In genomic region chr14:104465483-104466235, GRCm38 (mm10) we compare ENCODE assay signal across 8 mouse cellular contexts. TPM values are rescaled to one million over a fixed set of nuclear protein-coding genes. Genes with fewer than 3 reads are reported as not detected.
A peak's percentile ranks its signal among the peaks of the same experiment; 100 is the strongest.
DNase-seq lines count a peak whose midpoint lies in the region; ATAC-seq and TF ChIP-seq lines count a peak whose summit lies in the region.

No protein-coding gene starts in this region.

- H3K27me3 ChIP-seq in E14TG2a.4 (ENCODE audit: insufficient read depth, low read length), result peaks cover 71% of the 10 kb centered on the region
- H3K27me3 ChIP-seq in forebrain, embryonic 14.5 days (replicated peaks; ENCODE audit: control insufficient read depth, insufficient read depth, low read length), result peaks cover 83% of the 10 kb centered on the region
- H3K27me3 ChIP-seq in limb, embryonic 12.5 days, result peaks cover 87% of the 10 kb centered on the region
- H3K27me3 ChIP-seq in neural tube, embryonic 12.5 days (replicated peaks), result peaks cover 72% of the 10 kb centered on the region

- WGBS in forebrain, embryonic 14.5 days, result under 1% methylated on average over 61 of the region's 64 CpGs
- WGBS in limb, embryonic 12.5 days, result 1% methylated on average over 64 of the region's 64 CpGs
- under 1% methylated on average over 64 of the region's 64 CpGs for WGBS in neural tube, embryonic 12.5 days

- peak; percentile 32 for DNase-seq in CD4-positive, CD25-positive, alpha-beta regulatory T cell, adult 2 months (ENCODE audit: low read depth, low spot score)
- DNase-seq in forebrain, embryonic 14.5 days (ENCODE audit: low spot score), result peak; percentile 39
- DNase-seq in MN1 (ENCODE audit: low spot score), result no peak

- H3K4me2 ChIP-seq in forebrain, embryonic 14.5 days (ENCODE audit: low read length), result peak overlapping the region; percentile 89
- peak overlapping the region; percentile 52 for H3K4me2 ChIP-seq in limb, embryonic 12.5 days
- H3K4me2 ChIP-seq in neural tube, embryonic 12.5 days (replicated peaks), result peak overlapping the region; percentile 73

- H3K9ac ChIP-seq in forebrain, embryonic 14.5 days (ENCODE audit: low read length), result peak overlapping the region; percentile 35; the same call in 1 of the 2 replicates
- no peak overlapping the region for H3K9ac ChIP-seq in limb, embryonic 12.5 days (replicated peaks)
- H3K9ac ChIP-seq in neural tube, embryonic 12.5 days, result peak overlapping the region; percentile 67

- ATAC-seq in CD4-positive, CD25-positive, alpha-beta regulatory T cell, adult 4 months, result no peak
- ATAC-seq in forebrain, embryonic 14.5 days, result no peak
- ATAC-seq in limb, embryonic 12.5 days (ENCODE audit: insufficient number of reproducible peaks, insufficient read depth, low FRiP score, low TSS enrichment, low read depth), result no peak
- ATAC-seq in neural tube, embryonic 12.5 days (ENCODE audit: low FRiP score, low read depth), result no peak
- no peak for ATAC-seq in inflammation-experienced regulatory T-cells, adult 6 months

- H3K36me3 ChIP-seq in E14TG2a.4 (ENCODE audit: insufficient read depth, low read length), result no peaks in the 10 kb centered on the region
- H3K36me3 ChIP-seq in forebrain, embryonic 14.5 days (ENCODE audit: control insufficient read depth, insufficient read depth, low read length), result no peaks in the 10 kb centered on the region
- H3K36me3 ChIP-seq in limb, embryonic 12.5 days, result no peaks in the 10 kb centered on the region
- H3K36me3 ChIP-seq in neural tube, embryonic 12.5 days, result no peaks in the 10 kb centered on the region

- no peak for TF ChIP-seq CTCF in E14TG2a.4 (conservative IDR thresholded peaks at IDR 0.05; ENCODE audit: low read length)

- H3K4me1 ChIP-seq in E14TG2a.4 (replicated peaks; ENCODE audit: low read depth, low read length), result peaks cover 11% of the 10 kb centered on the region
- peaks cover 3% of the 10 kb centered on the region; the same call in 1 of the 2 replicates for H3K4me1 ChIP-seq in forebrain, embryonic 14.5 days (ENCODE audit: control insufficient read depth, insufficient read depth, low read length)
- H3K4me1 ChIP-seq in limb, embryonic 12.5 days (replicated peaks), result peaks cover 13% of the 10 kb centered on the region
- H3K4me1 ChIP-seq in neural tube, embryonic 12.5 days, result peaks cover 23% of the 10 kb centered on the region

- H3K4me3 ChIP-seq in E14TG2a.4 (replicated peaks; ENCODE audit: low read length), result peak overlapping the region; percentile 65
- peak overlapping the region; percentile 31 for H3K4me3 ChIP-seq in forebrain, embryonic 14.5 days (ENCODE audit: low read depth, low read length)
- peak overlapping the region; percentile 30 for H3K4me3 ChIP-seq in limb, embryonic 12.5 days (replicated peaks)
- H3K4me3 ChIP-seq in neural tube, embryonic 12.5 days, result peak overlapping the region; percentile 63

- no peak overlapping the region for H3K27ac ChIP-seq in forebrain, embryonic 14.5 days (ENCODE audit: low read depth, low read length)
- H3K27ac ChIP-seq in limb, embryonic 12.5 days, result no peak overlapping the region
- 0 out of 2 replicates have a peak overlapping the region, but pooled peaks have one; percentile 6 for H3K27ac ChIP-seq in neural tube, embryonic 12.5 days

- H3K9me3 ChIP-seq in E14TG2a.4 (ENCODE audit: low read length), result no peaks in the 10 kb centered on the region; the same call in 1 of the 2 replicates
- H3K9me3 ChIP-seq in forebrain, embryonic 14.5 days (replicated peaks; ENCODE audit: control insufficient read depth, low read length), result no peaks in the 10 kb centered on the region
- no peaks in the 10 kb centered on the region for H3K9me3 ChIP-seq in limb, embryonic 12.5 days
- no peaks in the 10 kb centered on the region for H3K9me3 ChIP-seq in neural tube, embryonic 12.5 days

RNA-seq across cellular contexts. Expression of gene Pou4f1, which starts 2.1 kb away (rescaled TPM):
- 1 to 10 TPM; 1.1 to 1.7 TPM for polyA plus RNA-seq in CD4-positive, CD25-positive, alpha-beta regulatory T cell, adult 4 months (2017; shearing (Covaris generic))
- 1.4 and 3.0 TPM in 2 replicates for polyA plus RNA-seq in forebrain, embryonic 14.5 days (2014; fragmentation: Nextera tagmentation; extraction: Ambion mirVana)
- polyA plus RNA-seq in limb, embryonic 12.5 days (2016; fragmentation: Nextera tagmentation; extraction: Ambion mirVana), result 0.63 and 0.93 TPM in 2 replicates
- polyA plus RNA-seq in neural tube, embryonic 12.5 days (2016; fragmentation: Nextera tagmentation; extraction: Ambion mirVana), result 116 and 145 TPM in 2 replicates
- polyA plus RNA-seq in inflammation-experienced regulatory T-cells, adult 6 months (2017; shearing (Covaris generic)), result 1 to 10 TPM in 2 of 3 experiments, under 1 TPM in 1; 0.71 to 2.5 (median 2.2) TPM

RNA-seq across cellular contexts. Expression of gene Rnf219, which starts 56.8 kb away (rescaled TPM):
- polyA plus RNA-seq in CD4-positive, CD25-positive, alpha-beta regulatory T cell, adult 4 months (2017; shearing (Covaris generic)), result 10 to 100 TPM; 23.4 to 30.1 TPM
- polyA plus RNA-seq in forebrain, embryonic 14.5 days (2014; fragmentation: Nextera tagmentation; extraction: Ambion mirVana), result 26.6 and 30.8 TPM in 2 replicates
- 45.8 TPM in 2 replicates for polyA plus RNA-seq in limb, embryonic 12.5 days (2016; fragmentation: Nextera tagmentation; extraction: Ambion mirVana)
- polyA plus RNA-seq in neural tube, embryonic 12.5 days (2016; fragmentation: Nextera tagmentation; extraction: Ambion mirVana), result 36.8 and 37.1 TPM in 2 replicates
- 10 to 100 TPM; 21.3 to 24.4 (median 22.0) TPM for polyA plus RNA-seq in inflammation-experienced regulatory T-cells, adult 6 months (2017; shearing (Covaris generic))

Comparison
In these comparisons a context has a peak if more than half of its experiments do, and no peak if none do; other contexts are left out.
1. RNA of gene Pou4f1, which starts 2.1 kb away (polyA plus RNA-seq): 116 to 145 TPM in neural tube, embryonic 12.5 days; 0.71 to 2.5 TPM in inflammation-experienced regulatory T-cells, adult 6 months, 1.1 to 1.7 TPM in CD4-positive, CD25-positive, alpha-beta regulatory T cell, adult 4 months, 1.4 to 3.0 TPM in forebrain, embryonic 14.5 days and 0.63 to 0.93 TPM in limb, embryonic 12.5 days; every median in the first group is over 10 times any median in the second.
2. Peak in every context shown above with its lines, with median percentiles within 50 percentile points of each other: H3K4me3 ChIP-seq and H3K4me2 ChIP-seq.